Mouse (Mus musculus) intestine, postnatal 0 days (tissue): Measurements from ENCODE around the gene Gpam. TPM values are rescaled to one million over a fixed set of nuclear protein-coding genes. Genes with fewer than 3 reads are reported as not detected.
A peak's percentile ranks its signal among the peaks of the same experiment; 100 is the strongest.

Source experiments
- ATAC-seq: fragments of 200-750 bp; cut with Nextera tagmentation; 2 replicates; pipeline ENCODE4 v1.8.0; 2017; ENCODE audit warnings: mild to moderate bottlenecking, moderate TSS enrichment, moderate library complexity
- H3K27ac ChIP-seq: fragments of 300-500 bp; sonication (generic); 2 replicates; pipeline ENCODE4 v1.5.1; 2014; ENCODE audit warnings: mild to moderate bottlenecking, low read depth, low read length, moderate library complexity
- H3K27me3 ChIP-seq: fragments of 300-500 bp; sonication (generic); replicated peaks from 2 replicates; pipeline ENCODE4 v1.6.1; 2014; ENCODE audit warnings: low read length, mixed read lengths; ENCODE audit not compliant: control insufficient read depth, insufficient read depth
- H3K36me3 ChIP-seq: fragments of 300-500 bp; sonication (generic); 2 replicates; pipeline ENCODE4 v1.6.1; 2014; ENCODE audit warnings: mild to moderate bottlenecking, moderate library complexity; ENCODE audit not compliant: control insufficient read depth, insufficient read depth
- H3K4me1 ChIP-seq: fragments of 300-500 bp; sonication (generic); replicated peaks from 2 replicates; pipeline ENCODE4 v1.6.1; 2014; ENCODE audit warnings: antibody characterized with exemption, low read length, mixed read lengths; ENCODE audit not compliant: control insufficient read depth, insufficient read depth
- H3K4me2 ChIP-seq: fragments of 300-500 bp; sonication (generic); replicated peaks from 2 replicates; pipeline ENCODE4 v1.6.1; 2014; ENCODE audit warnings: low read depth, mild to moderate bottlenecking, moderate library complexity
- H3K4me3 ChIP-seq: fragments of 300-500 bp; sonication (generic); 2 replicates; pipeline ENCODE4 v1.5.1; 2014; ENCODE audit warnings: low read depth, low read length
- H3K9ac ChIP-seq: fragments of 300-500 bp; sonication (generic); 2 replicates; pipeline ENCODE4 v1.6.1; 2014; ENCODE audit warnings: mild to moderate bottlenecking, low read depth, low read length
- H3K9me3 ChIP-seq: fragments of 300-500 bp; sonication (generic); 2 replicates; pipeline ENCODE4 v1.6.1; 2016; ENCODE audit warnings: mixed run types; ENCODE audit not compliant: control insufficient read depth
- CTCF ChIP-seq: sonication (generic); IDR thresholded peaks from 2 replicates; pipeline ENCODE4 v1.5.1; 2016; ENCODE audit warnings: low read depth, mild to moderate bottlenecking, control low read depth, antibody characterized with exemption, moderate library complexity
- WGBS: fragments of 180-500 bp; shearing (Covaris S2); extraction: QIAGEN DNeasy Blood & Tissue Kit; methylation state at CpG from one replicate; pipeline ENCODE4 v1.1.7; 2014; 5-methylcytosine and 5-hydroxymethylcytosine counted together
- polyA plus RNA-seq: library from polyadenylated mRNA; unstranded; fragments of >200 nt; fragmentation: Nextera tagmentation; extraction: Ambion mirVana; gene quantifications from 2 replicates; pipeline ENCODE4 v1.2.1, GENCODE M21; 2015

Gpam gene
- polyA plus RNA-seq, 1 experiment from 2014 or later, result 6.6 TPM

GRCm38 (mm10) chr19:55136693-55137427 lies 9.8 kb upstream of the Gpam start:
- Histone ChIP-seq H3K4me2 (0 out of 2 replicates have a peak overlapping the region, but pooled peaks have one; percentile 3), H3K36me3 (no peaks in the 10 kb centered on the region), H3K9me3 (no peaks in the 10 kb centered on the region), H3K4me3 (no peak overlapping the region), H3K4me1 (peaks cover 14% of the 10 kb centered on the region; the same call in 1 of the 2 replicates), H3K27ac (peak overlapping the region; percentile 66), H3K27me3 (no peaks in the 10 kb centered on the region), H3K9ac (no peak overlapping the region)
- WGBS, result 19% methylated on average over 4 of the region's 4 CpGs
- ATAC-seq, result peak; percentile 90
- TF ChIP-seq CTCF, result no peak

GRCm38 (mm10) chr19:55135918-55136317 lies 8.9 kb upstream of the Gpam start:
- H3K4me3 ChIP-seq, result no peak overlapping the region
- WGBS, result 67% methylated on average over 3 of the region's 3 CpGs
- no peaks in the 10 kb centered on the region for H3K27me3 ChIP-seq
- ATAC-seq, result no peak
- peaks cover 14% of the 10 kb centered on the region; the same call in 1 of the 2 replicates for H3K4me1 ChIP-seq
- H3K4me2 ChIP-seq, result no peak overlapping the region
- no peak for TF ChIP-seq CTCF
- no peaks in the 10 kb centered on the region for H3K9me3 ChIP-seq
- H3K36me3 ChIP-seq, result no peaks in the 10 kb centered on the region
- no peak overlapping the region for H3K27ac ChIP-seq
- no peak overlapping the region for H3K9ac ChIP-seq

GRCm38 (mm10) chr19:55134521-55134920 lies 7.5 kb upstream of the Gpam start:
- no peaks in the 10 kb centered on the region for H3K9me3 ChIP-seq
- H3K27me3 ChIP-seq, result no peaks in the 10 kb centered on the region
- no peaks in the 10 kb centered on the region for H3K36me3 ChIP-seq
- ATAC-seq, result peak; percentile 22; the same call in 1 of the 2 replicates
- no peak for TF ChIP-seq CTCF
- no peak overlapping the region for H3K9ac ChIP-seq
- H3K4me1 ChIP-seq, result peaks cover 14% of the 10 kb centered on the region; the same call in 1 of the 2 replicates
- no peak overlapping the region for H3K4me3 ChIP-seq
- no peak overlapping the region for H3K27ac ChIP-seq
- 67% methylated on average over 9 of the region's 9 CpGs for WGBS
- no peak overlapping the region for H3K4me2 ChIP-seq

- peaks cover 11% of the 10 kb centered on the region; the same call in 1 of the 2 replicates for H3K4me1 ChIP-seq
- WGBS, result 80% methylated on average over 3 of the region's 3 CpGs
- no peaks in the 10 kb centered on the region for H3K9me3 ChIP-seq
- TF ChIP-seq CTCF, result no peak
- no peaks in the 10 kb centered on the region for H3K36me3 ChIP-seq
- no peaks in the 10 kb centered on the region for H3K27me3 ChIP-seq
- H3K4me3 ChIP-seq, result no peak overlapping the region
- no peak for ATAC-seq
- no peak overlapping the region for H3K4me2 ChIP-seq
- no peak overlapping the region for H3K9ac ChIP-seq
- H3K27ac ChIP-seq, result no peak overlapping the region
These were observed 5.4 kb upstream of the Gpam start for GRCm38 (mm10) chr19:55132476-55132875.

GRCm38 (mm10) chr19:55131747-55132146 lies 4.7 kb upstream of the Gpam start:
- no peaks in the 10 kb centered on the region for H3K36me3 ChIP-seq
- no peak for ATAC-seq
- H3K4me1 ChIP-seq, result 0 out of 2 replicates have a peak, but pooled peaks cover 3% of the 10 kb centered on the region
- no peak for TF ChIP-seq CTCF
- WGBS, result 30% methylated on average over 1 of the region's 1 CpGs
- H3K9me3 ChIP-seq, result no peaks in the 10 kb centered on the region
- H3K27me3 ChIP-seq, result no peaks in the 10 kb centered on the region
- no peak overlapping the region for H3K9ac ChIP-seq
- no peak overlapping the region for H3K4me2 ChIP-seq
- H3K27ac ChIP-seq, result no peak overlapping the region
- H3K4me3 ChIP-seq, result no peak overlapping the region

- Histone ChIP-seq H3K27ac (no peak overlapping the region), H3K4me1 (0 out of 2 replicates have a peak, but pooled peaks cover 6% of the 10 kb centered on the region), H3K9ac (no peak overlapping the region), H3K9me3 (no peaks in the 10 kb centered on the region), H3K27me3 (no peaks in the 10 kb centered on the region), H3K4me3 (no peak overlapping the region), H3K36me3 (no peaks in the 10 kb centered on the region), H3K4me2 (no peak overlapping the region)
- no peak for ATAC-seq
- TF ChIP-seq CTCF, result no peak
- WGBS, result 96% methylated on average over 1 of the region's 1 CpGs
These were observed 1.4 kb upstream of the Gpam start for GRCm38 (mm10) chr19:55128469-55128868.
